Mouse (Mus musculus): ENCODE measurements around the gene Spef1. TPM values are rescaled to one million over a fixed set of nuclear protein-coding genes. Genes with fewer than 3 reads are reported as not detected.

The Spef1 gene
- polyA plus RNA-seq, 1 experiment: 9.9 TPM

DNA sequence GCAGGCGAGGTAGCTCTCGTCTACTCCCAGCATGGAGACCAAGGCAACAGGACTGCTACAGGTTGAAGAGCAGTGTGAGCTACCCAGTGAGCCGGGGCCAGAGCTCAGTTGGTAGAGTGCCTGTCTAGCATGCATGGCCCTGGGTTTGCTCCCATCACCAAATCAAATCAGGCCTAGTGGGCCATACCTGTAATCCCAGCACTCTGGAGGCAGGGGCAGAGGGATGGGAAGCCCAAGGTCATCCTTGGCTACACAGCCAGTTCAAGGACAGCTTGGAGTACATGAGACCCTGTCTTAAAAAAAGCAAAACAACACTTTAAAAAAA, 37.9 kb downstream of the Spef1 start:
- no peaks in the 10 kb centered on the region for H3K4me1 ChIP-seq (ENCODE audit: control insufficient read depth, insufficient read depth, low read length)
- H3K27ac ChIP-seq (ENCODE audit: insufficient read depth, low read length): no peak overlapping the region
- no peaks in the 10 kb centered on the region for H3K27me3 ChIP-seq (ENCODE audit: control insufficient read depth, insufficient read depth, low read length)
- H3K4me3 ChIP-seq (replicated peaks; ENCODE audit: insufficient read depth, low read depth, low read length): no peak overlapping the region
- WGBS: 95% methylated on average over 3 of the region's 3 CpGs
- TF ChIP-seq CTCF (IDR thresholded peaks at IDR 0.05; ENCODE audit: borderline replicate concordance, insufficient read depth, low read depth, low read length) (no peak), POLR2A (IDR thresholded peaks at IDR 0.05; ENCODE audit: borderline replicate concordance, insufficient read depth, low read length) (no peak)
- DNase-seq: no peak

DNA sequence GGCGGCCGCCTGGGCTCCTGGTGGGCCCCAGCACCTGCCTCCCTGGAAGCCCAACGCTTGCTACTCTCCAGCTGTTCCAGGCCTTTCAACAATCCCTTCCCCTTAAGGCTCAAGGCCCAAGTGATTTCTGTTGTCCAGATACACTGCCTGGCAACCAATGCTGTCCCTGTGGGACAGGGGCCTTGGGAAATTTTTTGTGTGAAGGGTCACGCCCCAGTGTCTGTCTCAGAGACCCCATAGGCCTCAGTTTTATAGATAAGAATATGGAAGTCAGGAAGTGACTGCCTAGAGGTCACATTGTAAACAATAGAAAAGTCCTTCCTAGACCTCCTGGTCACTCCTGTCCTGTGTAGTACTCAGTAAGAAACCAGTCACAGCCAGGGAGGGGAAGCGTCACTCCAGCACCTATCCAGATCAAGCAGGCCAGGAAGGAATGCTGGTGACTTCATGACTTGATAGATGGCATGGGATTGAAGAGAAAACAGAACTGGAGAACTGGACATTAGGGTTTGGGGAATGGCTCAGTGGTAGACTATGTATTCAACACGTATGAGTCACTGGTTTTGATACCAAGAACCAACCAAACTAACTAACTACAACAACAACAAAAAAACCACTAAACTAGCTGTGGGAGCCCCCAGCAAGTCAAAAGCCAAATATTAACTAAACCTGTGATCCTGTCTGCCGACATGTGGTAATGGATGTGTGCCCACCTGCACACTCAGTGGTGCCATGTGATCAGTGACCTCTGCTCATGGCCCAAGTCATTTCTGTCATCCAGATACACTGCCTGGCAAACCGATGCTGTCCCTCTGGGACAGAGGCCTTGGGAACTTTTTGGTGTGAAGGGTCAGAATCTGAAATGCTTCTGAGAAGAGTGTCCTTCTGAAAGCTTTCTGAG, 38.5 kb downstream of the Spef1 start:
- TF ChIP-seq POLR2A (IDR thresholded peaks at IDR 0.05; ENCODE audit: borderline replicate concordance, insufficient read depth, low read length) (no peak), CTCF (IDR thresholded peaks at IDR 0.05; ENCODE audit: borderline replicate concordance, insufficient read depth, low read depth, low read length) (no peak)
- no peaks in the 10 kb centered on the region for H3K27me3 ChIP-seq (ENCODE audit: control insufficient read depth, insufficient read depth, low read length)
- no peak overlapping the region for H3K4me3 ChIP-seq (replicated peaks; ENCODE audit: insufficient read depth, low read depth, low read length)
- DNase-seq: no peak
- WGBS: 81% methylated on average over 8 of the region's 8 CpGs
- H3K27ac ChIP-seq (ENCODE audit: insufficient read depth, low read length): no peak overlapping the region
- H3K4me1 ChIP-seq (ENCODE audit: control insufficient read depth, insufficient read depth, low read length): no peaks in the 10 kb centered on the region

GRCm38 (mm10) chr2:131147043-131147365, 40.1 kb downstream of the Spef1 start:
- no peak for TF ChIP-seq POLR2A (IDR thresholded peaks at IDR 0.05; ENCODE audit: borderline replicate concordance, insufficient read depth, low read length)
- no peak for TF ChIP-seq CTCF (IDR thresholded peaks at IDR 0.05; ENCODE audit: borderline replicate concordance, insufficient read depth, low read depth, low read length)
- Histone ChIP-seq H3K4me1 (ENCODE audit: control insufficient read depth, insufficient read depth, low read length) (no peaks in the 10 kb centered on the region), H3K4me3 (replicated peaks; ENCODE audit: insufficient read depth, low read depth, low read length) (no peak overlapping the region), H3K27me3 (ENCODE audit: control insufficient read depth, insufficient read depth, low read length) (no peaks in the 10 kb centered on the region), H3K27ac (ENCODE audit: insufficient read depth, low read length) (no peak overlapping the region)
- no peak for DNase-seq
- 88% methylated on average over 8 of the region's 8 CpGs for WGBS

DNA sequence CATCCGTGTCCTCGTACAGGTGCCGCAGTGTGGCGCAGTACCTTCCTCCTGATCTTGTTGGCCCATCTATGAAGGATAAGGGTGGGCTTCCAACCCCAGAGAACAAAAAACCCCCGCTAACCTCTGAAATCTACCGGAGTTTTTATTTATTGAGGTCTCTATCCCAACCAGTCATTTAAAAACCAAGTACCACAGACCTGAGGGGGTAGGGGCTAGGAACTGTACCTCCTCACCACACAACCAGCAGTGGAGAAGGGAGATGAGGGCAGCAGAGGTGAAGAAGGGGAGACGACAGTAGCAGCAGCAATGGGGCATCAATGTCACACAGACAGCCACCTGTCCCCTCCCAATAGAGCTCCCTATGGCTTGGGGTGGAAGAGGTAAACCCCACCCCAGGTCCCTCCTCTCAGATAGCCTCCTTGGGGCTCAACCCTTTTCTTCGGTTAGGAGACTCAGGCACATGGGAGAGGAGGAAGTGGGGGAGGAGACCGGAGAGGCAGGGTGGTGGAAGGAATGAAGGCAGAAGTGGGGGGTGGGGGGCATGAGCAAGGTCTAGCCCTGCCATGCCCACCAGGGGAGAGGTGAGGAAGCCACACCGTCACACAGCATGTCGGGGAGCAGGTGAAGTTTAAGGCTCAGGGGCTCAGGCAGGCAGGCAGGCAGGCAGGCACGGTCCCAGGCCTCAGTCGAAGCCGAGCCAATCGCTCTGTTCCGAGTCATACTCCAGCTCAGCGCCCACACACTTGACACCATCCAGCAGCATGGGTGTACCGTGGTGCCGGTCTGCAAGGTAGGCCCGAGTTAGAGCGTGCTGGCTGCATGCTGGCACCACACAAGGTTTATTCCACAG, 40.7 kb downstream of the Spef1 start:
- H3K4me3 ChIP-seq (replicated peaks; ENCODE audit: insufficient read depth, low read depth, low read length): no peak overlapping the region
- DNase-seq: no peak
- 88% methylated on average over 21 of the region's 21 CpGs for WGBS
- H3K27ac ChIP-seq (ENCODE audit: insufficient read depth, low read length): no peak overlapping the region
- no peaks in the 10 kb centered on the region for H3K4me1 ChIP-seq (ENCODE audit: control insufficient read depth, insufficient read depth, low read length)
- TF ChIP-seq POLR2A (IDR thresholded peaks at IDR 0.05; ENCODE audit: borderline replicate concordance, insufficient read depth, low read length): no peak
- no peak for TF ChIP-seq CTCF (IDR thresholded peaks at IDR 0.05; ENCODE audit: borderline replicate concordance, insufficient read depth, low read depth, low read length)
- H3K27me3 ChIP-seq (ENCODE audit: control insufficient read depth, insufficient read depth, low read length): no peaks in the 10 kb centered on the region

GRCm38 (mm10) chr2:131145536-131145935, 41.5 kb downstream of the Spef1 start:
- 92% methylated on average over 2 of the region's 2 CpGs for WGBS
- no peaks in the 10 kb centered on the region for H3K4me1 ChIP-seq (ENCODE audit: control insufficient read depth, insufficient read depth, low read length)
- no peak overlapping the region for H3K27ac ChIP-seq (ENCODE audit: insufficient read depth, low read length)
- no peak for DNase-seq
- no peak overlapping the region for H3K4me3 ChIP-seq (replicated peaks; ENCODE audit: insufficient read depth, low read depth, low read length)
- H3K27me3 ChIP-seq (ENCODE audit: control insufficient read depth, insufficient read depth, low read length): no peaks in the 10 kb centered on the region
- TF ChIP-seq POLR2A (IDR thresholded peaks at IDR 0.05; ENCODE audit: borderline replicate concordance, insufficient read depth, low read length): no peak
- TF ChIP-seq CTCF (IDR thresholded peaks at IDR 0.05; ENCODE audit: borderline replicate concordance, insufficient read depth, low read depth, low read length): no peak

DNA sequence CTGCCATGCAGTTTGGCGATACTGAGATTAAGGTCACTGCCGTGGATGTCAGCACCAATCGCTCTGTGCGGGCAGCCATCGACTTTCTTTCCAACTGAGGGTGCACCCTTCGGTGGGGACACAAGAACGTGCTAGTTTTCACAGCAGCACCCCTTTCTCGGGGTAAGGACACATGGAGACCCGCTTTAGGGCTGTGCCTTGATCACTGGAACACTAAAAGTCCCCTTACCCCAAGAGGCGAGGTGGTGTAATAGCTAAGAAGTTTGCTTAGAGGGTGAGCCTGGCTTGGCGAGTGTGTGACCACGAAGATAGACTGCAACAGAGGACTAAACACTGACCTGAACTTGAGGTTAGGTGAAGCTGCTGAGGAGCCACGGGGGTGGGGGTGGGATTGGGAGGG, 42.0 kb downstream of the Spef1 start:
- Histone ChIP-seq H3K4me1 (ENCODE audit: control insufficient read depth, insufficient read depth, low read length) (no peaks in the 10 kb centered on the region), H3K27me3 (ENCODE audit: control insufficient read depth, insufficient read depth, low read length) (no peaks in the 10 kb centered on the region), H3K4me3 (replicated peaks; ENCODE audit: insufficient read depth, low read depth, low read length) (no peak overlapping the region), H3K27ac (ENCODE audit: insufficient read depth, low read length) (no peak overlapping the region)
- 75% methylated on average over 13 of the region's 13 CpGs for WGBS
- no peak for TF ChIP-seq POLR2A (IDR thresholded peaks at IDR 0.05; ENCODE audit: borderline replicate concordance, insufficient read depth, low read length)
- TF ChIP-seq CTCF (IDR thresholded peaks at IDR 0.05; ENCODE audit: borderline replicate concordance, insufficient read depth, low read depth, low read length): no peak
- no peak for DNase-seq

DNA sequence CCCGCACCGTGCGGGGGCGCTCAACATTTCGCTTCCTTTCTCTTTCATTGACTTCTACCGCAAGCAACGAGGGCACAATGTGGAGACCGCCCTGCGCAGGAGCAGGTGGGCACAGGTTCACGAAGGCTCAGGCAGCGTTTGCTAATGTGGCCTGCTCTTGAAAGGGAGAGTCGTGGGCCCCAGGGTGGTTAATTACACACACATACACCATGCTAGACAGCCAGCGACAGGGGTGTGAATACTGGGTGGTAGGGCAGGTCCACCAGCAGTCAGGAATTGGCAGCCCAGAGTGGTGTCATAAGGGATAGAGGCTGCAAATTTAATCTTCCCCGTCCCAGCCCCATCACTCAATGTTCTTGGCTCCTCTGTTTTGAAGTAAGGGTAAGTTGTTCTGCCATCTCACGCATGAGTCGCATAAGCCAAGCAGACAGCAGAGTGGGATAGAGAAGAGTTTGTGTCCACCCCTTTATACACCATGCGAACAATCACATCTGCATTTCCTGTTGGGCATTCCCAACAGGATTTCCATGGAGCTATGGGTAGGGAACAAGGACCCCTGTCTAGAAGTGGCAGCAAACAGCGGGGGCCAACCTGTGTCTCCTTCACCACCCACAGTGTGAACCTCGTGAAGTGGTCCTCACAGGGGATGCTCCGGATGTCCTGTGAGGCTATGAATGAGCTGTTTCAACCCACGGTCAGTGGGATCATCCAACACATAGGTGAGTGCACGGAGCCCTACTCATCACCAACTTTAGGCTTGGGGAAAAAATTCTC, 43.9 kb downstream of the Spef1 start:
- no peak overlapping the region for H3K4me3 ChIP-seq (replicated peaks; ENCODE audit: insufficient read depth, low read depth, low read length)
- H3K27me3 ChIP-seq (ENCODE audit: control insufficient read depth, insufficient read depth, low read length): no peaks in the 10 kb centered on the region
- WGBS: 65% methylated on average over 22 of the region's 22 CpGs
- TF ChIP-seq POLR2A (IDR thresholded peaks at IDR 0.05; ENCODE audit: borderline replicate concordance, insufficient read depth, low read length): no peak
- no peak for TF ChIP-seq CTCF (IDR thresholded peaks at IDR 0.05; ENCODE audit: borderline replicate concordance, insufficient read depth, low read depth, low read length)
- no peak for DNase-seq
- no peaks in the 10 kb centered on the region for H3K4me1 ChIP-seq (ENCODE audit: control insufficient read depth, insufficient read depth, low read length)
- no peak overlapping the region for H3K27ac ChIP-seq (ENCODE audit: insufficient read depth, low read length)

All from cerebellum, adult 2 months (tissue).